Mouse (Mus musculus): ENCODE measurements around the gene Nlrc4.

DNA sequence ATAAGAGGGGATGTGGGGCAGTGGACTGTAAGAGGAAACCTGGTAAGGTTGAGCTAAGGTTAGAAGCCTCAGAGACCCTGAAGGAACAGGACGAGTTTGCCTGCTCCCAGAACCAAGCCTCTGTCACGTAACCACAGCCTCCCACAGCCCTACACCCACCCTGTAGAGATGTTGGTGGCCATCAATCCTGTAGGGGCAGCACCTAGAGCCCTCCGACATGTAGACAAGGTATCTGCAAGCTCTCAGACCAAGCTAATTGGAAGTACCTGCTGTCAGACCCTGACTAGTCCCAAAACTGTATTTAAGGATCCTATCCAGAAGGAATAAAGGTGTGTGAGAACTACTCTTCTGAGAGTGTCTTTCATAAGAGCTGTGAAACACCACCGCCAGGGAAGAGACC is 3.5 kb downstream of the Nlrc4 start:
- TF ChIP-seq CTCF (IDR thresholded peaks at IDR 0.05; ENCODE audit: low read depth) (no peak), EP300 (IDR thresholded peaks at IDR 0.05; ENCODE audit: low read depth) (no peak)

Measured in heart, postnatal 0 days (tissue).